Mouse (Mus musculus) large intestine, adult 2 months (tissue): ENCODE measurements around the gene Cyp4a14. TPM values are rescaled to one million over a fixed set of nuclear protein-coding genes. Genes with fewer than 3 reads are reported as not detected.
"Not testable (repeated sequence)": the region's sequence is repeated elsewhere in the genome, so short reads cannot be mapped to it uniquely, and the experiment has no call there.

Experiments used
- DNase-seq: peaks from one replicate; pipeline ENCODE4 v3.0.0-alpha.2; 2012; ENCODE audit warnings: low read depth, low spot score
- WGBS: fragments of 180-500 bp; shearing (Covaris S2); methylation state at CpG from one replicate; pipeline ENCODE4 v1.1.7; 2018; 5-methylcytosine and 5-hydroxymethylcytosine counted together
- polyA plus RNA-seq: library from polyadenylated mRNA; depleted of rRNA; stranded (reverse); fragments of >200 nt; gene quantifications from 2 replicates; pipeline ENCODE4 v1.2.3, GENCODE M21; 2012; rRNA removed

Cyp4a14 gene
- not detected in 2 replicates for polyA plus RNA-seq

GRCm38 (mm10) chr4:115496001-115496400 is at the start of gene Cyp4a14:
Gene Cyp4a14 (minus strand): TSS chr4:115496142.
- no peak for DNase-seq
- WGBS = 71% methylated on average over 1 of the region's 1 CpGs

GRCm38 (mm10) chr4:115545101-115545500 is 49.2 kb upstream of the Cyp4a14 start:
- DNase-seq = no peak
- 38% methylated on average over 1 of the region's 1 CpGs for WGBS

GRCm38 (mm10) chr4:115521766-115522165 is 25.8 kb upstream of the Cyp4a14 start:
- no peak for DNase-seq

GRCm38 (mm10) chr4:115519444-115519843 is 23.5 kb upstream of the Cyp4a14 start:
- no peak for DNase-seq
- WGBS = 59% methylated on average over 4 of the region's 4 CpGs

More at GRCm38 (mm10) chr4:115521766-115522165, 25.8 kb upstream of the Cyp4a14 start:
- WGBS = 92% methylated on average over 2 of the region's 2 CpGs

- WGBS = 62% methylated on average over 5 of the region's 5 CpGs
- not testable (repeated sequence) for DNase-seq
Observed at GRCm38 (mm10) chr4:115518000-115518399, 22.1 kb upstream of the Cyp4a14 start, which contains the start of gene Cyp4a10. Gene Cyp4a10 (plus strand): TSS chr4:115518264.

GRCm38 (mm10) chr4:115513964-115514363 is 18.0 kb upstream of the Cyp4a14 start:
- DNase-seq = not testable (repeated sequence)

GRCm38 (mm10) chr4:115497466-115497865 is 1.5 kb upstream of the Cyp4a14 start:
- no peak for DNase-seq
- WGBS = 42% methylated on average over 3 of the region's 3 CpGs

GRCm38 (mm10) chr4:115481006-115481652 is 14.8 kb downstream of the Cyp4a14 start:
- 68% methylated on average over 6 of the region's 6 CpGs for WGBS
- DNase-seq = no peak

GRCm38 (mm10) chr4:115476051-115476450 is 19.9 kb downstream of the Cyp4a14 start:
- DNase-seq = not testable (repeated sequence)

- DNase-seq = not testable (repeated sequence)
- 47% methylated on average over 3 of the region's 3 CpGs for WGBS
Observed at GRCm38 (mm10) chr4:115473585-115473984, 22.4 kb downstream of the Cyp4a14 start.

GRCm38 (mm10) chr4:115452304-115452703 is 43.6 kb downstream of the Cyp4a14 start, which contains the start of gene Cyp4a30b:
Gene Cyp4a30b (plus strand): TSS chr4:115452604.
- 37% methylated on average over 3 of the region's 3 CpGs for WGBS
- DNase-seq = no peak

- 57% methylated on average over 3 of the region's 3 CpGs for WGBS
- DNase-seq = no peak
Observed at GRCm38 (mm10) chr4:115450577-115451137, 45.3 kb downstream of the Cyp4a14 start.

Other genes starting within 250 kb of the Cyp4a14 start
- not detected in 2 replicates for gene Cyp4a12a, start 197.1 kb downstream of the Cyp4a14 start, polyA plus RNA-seq
- gene Cyp4a12b, start 84.5 kb downstream of the Cyp4a14 start, polyA plus RNA-seq = not detected in 2 replicates
- not detected in 2 replicates for gene Cyp4a30b, start 43.5 kb downstream of the Cyp4a14 start, polyA plus RNA-seq
- gene Cyp4a10, start 22.1 kb upstream of the Cyp4a14 start, polyA plus RNA-seq = not detected in 2 replicates
- gene Cyp4a31, start 67.5 kb upstream of the Cyp4a14 start, polyA plus RNA-seq = not detected in 2 replicates
- gene Cyp4a32, start 104.8 kb upstream of the Cyp4a14 start, polyA plus RNA-seq = not detected in 2 replicates
- 32.9 and 138 TPM in 2 replicates for gene Cyp4b1, start 151.6 kb upstream of the Cyp4a14 start, polyA plus RNA-seq
- 19.1 and 38.2 TPM in 2 replicates for gene Efcab14, start 241.6 kb upstream of the Cyp4a14 start, polyA plus RNA-seq